Mouse (Mus musculus): ENCODE measurements around the gene Olig2. TPM values are rescaled to one million over a fixed set of nuclear protein-coding genes. Genes with fewer than 3 reads are reported as not detected.

Olig2 gene
- total RNA-seq, 2 experiments from 2014 or later: 0.11 TPM; not detected in 1

DNA sequence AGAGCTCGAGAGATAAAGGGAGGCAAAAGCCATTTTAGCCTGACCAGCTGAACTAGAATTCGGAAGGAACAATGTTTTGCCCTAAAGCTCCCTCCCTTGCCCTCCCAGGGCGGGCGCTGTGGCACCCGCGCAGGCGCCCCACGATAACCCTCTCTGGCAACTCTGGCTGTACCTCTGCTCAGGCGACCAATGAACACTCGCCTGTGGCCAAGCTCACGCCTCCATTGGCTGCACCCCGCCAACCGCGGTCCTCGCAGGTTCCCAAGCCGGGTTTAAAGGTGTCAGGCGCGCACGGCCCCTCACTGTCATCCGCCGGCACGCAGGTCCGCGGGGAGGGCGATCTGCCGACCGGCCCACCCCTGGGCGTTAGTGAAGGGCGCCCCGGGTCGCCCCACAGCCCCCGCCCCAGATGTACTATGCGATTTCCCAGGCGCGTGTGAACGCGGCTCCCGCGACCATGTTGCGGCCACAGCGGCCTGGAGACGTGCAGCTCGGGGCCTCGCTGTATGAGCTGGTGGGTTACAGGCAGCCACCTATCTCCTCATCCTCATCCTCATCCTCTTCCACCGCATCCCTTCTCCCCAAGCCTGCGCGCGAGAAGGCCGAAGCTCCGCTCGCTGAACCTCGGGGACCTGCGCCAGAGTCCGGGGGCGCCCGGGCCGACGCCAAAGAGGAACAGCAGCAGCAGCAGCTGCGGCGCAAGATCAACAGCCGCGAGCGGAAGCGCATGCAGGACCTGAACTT, 44.4 kb downstream of the Olig2 start, which contains the start of gene Olig1:
Olig1 (plus strand) TSS at position 305 of the 744 bp plus-strand sequence.
- peak; percentile 9 to 33 for DNase-seq (ENCODE audit: low spot score in 2 of 2)

DNA sequence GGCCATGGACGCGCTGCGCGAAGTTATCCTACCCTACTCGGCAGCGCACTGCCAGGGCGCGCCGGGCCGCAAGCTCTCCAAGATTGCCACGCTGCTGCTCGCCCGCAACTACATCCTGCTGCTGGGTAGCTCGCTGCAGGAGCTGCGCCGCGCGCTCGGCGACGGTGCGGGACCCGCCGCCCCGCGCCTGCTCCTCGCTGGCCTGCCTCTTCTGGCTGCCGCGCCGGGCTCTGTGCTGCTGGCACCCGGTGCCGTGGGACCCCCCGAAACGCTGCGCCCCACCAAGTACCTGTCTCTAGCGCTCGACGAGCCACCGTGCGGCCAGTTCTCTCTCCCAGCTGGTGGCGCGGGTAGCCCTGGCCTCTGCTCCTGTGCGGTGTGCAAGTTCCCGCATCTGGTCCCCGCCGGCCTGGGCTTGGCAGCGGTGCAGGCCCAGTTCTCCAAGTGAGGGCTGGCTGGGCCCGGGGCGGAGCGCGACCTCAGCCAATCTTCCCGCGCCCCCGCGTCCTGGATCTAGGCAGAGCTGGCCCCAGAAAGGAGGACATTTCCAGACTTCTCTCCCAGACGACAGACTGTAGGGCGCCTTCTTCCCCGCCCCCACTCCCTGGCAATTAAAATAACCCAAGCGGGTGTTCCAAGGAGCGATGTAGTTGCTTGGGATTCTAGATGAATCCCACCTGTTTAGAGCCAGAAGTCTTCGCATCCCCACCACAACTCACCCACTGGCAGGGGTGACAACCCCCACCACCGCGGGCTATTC, 45.1 kb downstream of the Olig2 start:
- DNase-seq (ENCODE audit: low spot score in 2 of 2): no peak

DNA sequence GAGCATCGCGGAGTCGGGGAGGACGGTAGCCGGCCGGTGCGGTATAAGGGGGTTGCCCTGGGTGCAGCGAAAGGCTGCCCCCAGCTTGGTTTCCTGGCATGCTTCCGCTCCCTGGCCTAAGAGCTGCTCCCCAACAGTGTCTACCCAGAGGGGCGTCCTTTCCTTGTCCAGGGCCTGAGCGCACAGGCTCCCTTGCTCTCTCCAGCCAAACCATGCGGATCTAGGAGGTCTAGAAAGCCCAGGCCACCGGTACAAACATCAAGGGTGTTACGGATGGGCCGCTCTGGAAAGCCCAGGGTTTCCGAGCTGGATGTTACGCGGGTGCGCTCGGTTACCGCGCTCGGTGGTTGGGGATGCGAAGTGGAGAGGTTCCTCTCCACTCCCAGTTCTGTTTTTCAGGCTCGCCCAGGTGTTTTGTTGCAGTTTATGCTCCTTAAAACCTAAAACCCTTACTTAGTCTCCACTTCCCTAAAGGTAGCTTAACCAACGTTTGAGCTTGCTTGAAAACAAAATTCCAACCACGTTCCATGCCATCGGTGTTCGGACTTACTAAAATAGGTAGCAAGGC, 45.8 kb downstream of the Olig2 start:
- DNase-seq (ENCODE audit: low spot score in 2 of 2): no peak

DNA sequence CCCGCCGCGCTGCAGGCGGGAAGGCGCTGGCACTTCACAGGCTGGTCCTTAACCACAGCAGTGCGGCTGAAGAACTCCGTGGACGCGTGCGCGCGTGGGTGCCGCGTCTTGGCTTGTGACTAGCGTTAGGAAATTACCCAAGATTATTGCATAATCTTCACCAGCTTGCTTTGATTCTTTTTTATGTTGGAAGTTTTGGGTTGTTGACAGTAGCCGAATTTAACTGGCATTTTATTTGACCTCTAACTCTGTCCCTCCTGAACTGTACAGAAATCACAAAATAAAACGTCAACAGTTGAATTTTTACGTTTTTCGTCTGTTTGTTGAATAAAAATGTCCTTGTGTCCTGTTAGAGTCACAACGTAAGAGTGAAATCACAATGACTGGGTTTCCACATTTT, 46.4 kb downstream of the Olig2 start:
- DNase-seq (ENCODE audit: low spot score in 2 of 2): no peak

Other genes with a start within 250 kb of the Olig2 start
- 10 to 100 TPM; 37.6 to 43.6 TPM for gene Synj1, start 214.1 kb upstream of the Olig2 start, total RNA-seq (2021)
- gene Paxbp1, start 180.9 kb upstream of the Olig2 start, total RNA-seq (2021): 10 to 100 TPM; 78.9 to 82.0 TPM
- gene 4932438H23Rik, start 130.3 kb upstream of the Olig2 start, total RNA-seq (2021): under 1 TPM; 0.31 to 0.40 TPM
- under 1 TPM in 1 of 2 experiments, not detected in 1; 0.65 TPM for gene Olig1, start 44.3 kb downstream of the Olig2 start, total RNA-seq (2021)
- 10 to 100 TPM; 68.7 to 72.6 TPM for gene Ifnar2, start 147.3 kb downstream of the Olig2 start, total RNA-seq (2021)
- under 1 TPM in 1 of 2 experiments, not detected in 1; 0.59 TPM for gene Gm21970, start 166.3 kb downstream of the Olig2 start, total RNA-seq (2021)
- gene Il10rb, start 180.7 kb downstream of the Olig2 start, total RNA-seq (2021): 100 to 1,000 TPM; 115 to 126 TPM

Measured in adrenal gland, postnatal 4 days (tissue).